Mouse (Mus musculus) ES-E14 (cell line): ENCODE data around the gene Dnah3.

Experiments used
- CHD2 ChIP-seq: IDR thresholded peaks from 2 replicates; pipeline ENCODE4 v1.6.1; 2014; ENCODE audit warnings: mild to moderate bottlenecking, low read depth, low read length, inconsistent platforms
- HCFC1 ChIP-seq: IDR thresholded peaks from 2 replicates; pipeline ENCODE4 v1.6.1; 2012; ENCODE audit warnings: low read length, inconsistent platforms, borderline replicate concordance; ENCODE audit not compliant: insufficient read depth
- ZC3H11A ChIP-seq: IDR thresholded peaks from 2 replicates; pipeline ENCODE4 v1.6.1; 2012; ENCODE audit warnings: low read depth, mild to moderate bottlenecking, inconsistent platforms, low read length, borderline replicate concordance
- ZNF384 ChIP-seq: IDR thresholded peaks from 2 replicates; pipeline ENCODE4 v1.6.1; 2012; ENCODE audit warnings: low read depth, low read length, inconsistent platforms

GRCm38 (mm10) chr7:119974214-119974613, 120.9 kb downstream of the Dnah3 start:
- TF ChIP-seq CHD2 (no peak), ZNF384 (no peak), HCFC1 (no peak), ZC3H11A (no peak)
